ENCODE assay signal across 15 mouse cellular contexts in the genomic region with DNA sequence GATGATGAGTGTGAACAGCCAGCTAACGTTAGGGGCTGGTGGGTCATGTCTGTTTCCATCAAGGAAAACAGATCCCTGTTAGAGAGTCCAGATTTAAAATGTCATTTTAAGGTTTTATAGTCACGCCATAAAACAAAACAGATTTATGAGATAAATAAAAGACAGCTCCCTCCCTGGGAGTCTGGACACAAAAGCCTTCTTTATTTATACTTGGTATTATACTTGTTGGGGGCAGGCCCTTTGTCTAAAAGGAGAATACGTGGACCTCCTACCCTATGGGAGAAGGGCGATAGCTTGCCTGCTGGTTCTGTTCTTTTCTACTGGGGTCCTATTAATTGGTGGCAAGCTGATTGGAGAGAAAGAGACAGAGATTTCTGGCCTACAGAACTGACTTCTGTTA.
"Had no signal": no experiment of that assay in that cellular context is flagged by ENCODE, and none has a peak within 500 bp of the region (broad histone marks: within the 10 kb centered on the region; RNA-seq: fewer than 3 reads in every experiment).

No protein-coding gene starts in this region.

- H3K4me2 ChIP-seq: liver, embryonic 13.5 days; lung, embryonic 15.5 days; midbrain, embryonic 12.5 days; neural tube, embryonic 15.5 days had no signal

- H3K36me3 ChIP-seq: liver, embryonic 13.5 days; lung, embryonic 15.5 days; midbrain, embryonic 12.5 days; neural tube, embryonic 15.5 days had no signal

- H3K9me3 ChIP-seq: liver, embryonic 13.5 days; lung, embryonic 15.5 days; megakaryocyte, embryonic 14.5 days; midbrain, embryonic 12.5 days; neural tube, embryonic 15.5 days had no signal

- H3K27me3 ChIP-seq: liver, embryonic 13.5 days; lung, embryonic 15.5 days; midbrain, embryonic 12.5 days; neural tube, embryonic 15.5 days had no signal

- H3K27ac ChIP-seq: liver, embryonic 13.5 days; lung, embryonic 15.5 days; macrophage; midbrain, embryonic 12.5 days; neural tube, embryonic 15.5 days; stomach, postnatal 0 days had no signal

- H3K4me1 ChIP-seq: liver, embryonic 13.5 days had no signal

- ATAC-seq: intestine, embryonic 16.5 days; liver, postnatal 0 days; midbrain, embryonic 16.5 days had no signal

- H3K4me3 ChIP-seq: liver, embryonic 13.5 days; lung, embryonic 15.5 days; megakaryocyte, embryonic 14.5 days; midbrain, embryonic 12.5 days; neural tube, embryonic 15.5 days had no signal

- H3K9ac ChIP-seq: liver, embryonic 13.5 days; liver, postnatal 0 days; lung, embryonic 15.5 days; midbrain, embryonic 12.5 days; neural tube, embryonic 15.5 days had no signal

- DNase-seq: kidney, adult 9 months; liver; liver, embryonic 13.5 days; liver, postnatal 0 days; lung, postnatal 14 days; right cerebral cortex, adult 18-20 months; thymus, postnatal 4 days had no signal
